Mouse (Mus musculus) myocyte (in vitro differentiated cells): ENCODE results near the gene Gm49027.

Experiments used
- CEBPB ChIP-seq: IDR thresholded peaks from 2 replicates; pipeline ENCODE4 v1.6.1; 2011; ENCODE audit warnings: mild to moderate bottlenecking, moderate library complexity; ENCODE audit not compliant: poor library complexity, insufficient read depth, severe bottlenecking
- MAX ChIP-seq: IDR thresholded peaks from one replicate; pipeline ENCODE4 v1.6.1; 2011; ENCODE audit warnings: low read depth, mild to moderate bottlenecking, control low read depth
- MYOD1 ChIP-seq, 3 experiments: IDR thresholded peaks; one replicate each; pipeline ENCODE4 v1.6.1; 2011; ENCODE audit warnings: control low read depth in 2 of 3, low read depth in 2 of 3, mild to moderate bottlenecking in 2 of 3, moderate library complexity in 1 of 3; ENCODE audit not compliant: insufficient read length in 2 of 3, control insufficient read depth in 1 of 3
- POLR2A ChIP-seq: IDR thresholded peaks from one replicate; pipeline ENCODE4 v1.6.1; 2011; ENCODE audit warnings: low read depth, mild to moderate bottlenecking, control low read depth, moderate library complexity; ENCODE audit not compliant: insufficient read length
- POLR2AphosphoS2 ChIP-seq: IDR thresholded peaks from one replicate; pipeline ENCODE4 v1.6.1; 2011; ENCODE audit warnings: low read depth, control low read depth; ENCODE audit not compliant: insufficient read length
- TCF12 ChIP-seq: IDR thresholded peaks from one replicate; pipeline ENCODE4 v1.6.1; 2011; ENCODE audit warnings: mild to moderate bottlenecking, control low read depth; ENCODE audit not compliant: poor library complexity, insufficient read depth, severe bottlenecking
- USF1 ChIP-seq: IDR thresholded peaks from one replicate; pipeline ENCODE4 v1.6.1; 2011; ENCODE audit warnings: low read depth, mild to moderate bottlenecking, control low read depth, moderate library complexity

DNA sequence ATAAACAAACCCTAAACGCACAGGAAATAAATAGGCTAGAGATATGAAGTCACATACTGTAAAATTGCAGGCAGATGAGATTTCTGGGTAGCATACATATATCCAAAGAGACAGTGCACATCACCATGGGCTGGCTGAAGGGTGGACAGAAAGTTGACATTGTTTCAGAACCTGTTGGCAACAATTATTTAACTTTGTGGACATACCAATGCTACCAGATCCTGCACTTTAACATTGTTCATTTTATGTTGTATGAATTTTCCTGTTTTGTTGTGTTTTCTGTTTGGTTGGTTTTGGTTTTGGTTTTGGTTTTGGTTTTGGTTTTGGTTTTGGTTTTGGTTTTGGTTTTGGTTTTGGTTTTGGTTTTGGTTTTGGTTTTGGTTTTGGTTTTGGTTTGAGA lies 60.6 kb downstream of the Gm49027 start:
- TF ChIP-seq TCF12 (no peak), POLR2A (no peak), POLR2AphosphoS2 (no peak), USF1 (no peak), MAX (no peak), CEBPB (no peak), MYOD1 (IDR thresholded peaks at IDR 0.05; ENCODE audit: control insufficient read depth in 1 of 3, insufficient read length in 2 of 3, low read depth in 2 of 3) (no peak)
